Mouse (Mus musculus): ENCODE results near the gene Trpc7. TPM values are rescaled to one million over a fixed set of nuclear protein-coding genes. Genes with fewer than 3 reads are reported as not detected.

Trpc7 gene
- polyA plus RNA-seq, 1 experiment: 0.27 TPM

GRCm38 (mm10) chr13:56794441-56794840 is 101.4 kb downstream of the Trpc7 start:
- Histone ChIP-seq H3K27ac (ENCODE audit: insufficient read depth, low read depth, low read length) (no peak overlapping the region), H3K4me3 (ENCODE audit: low read depth, low read length) (no peak overlapping the region), H3K36me3 (ENCODE audit: control insufficient read depth, insufficient read depth, low read length) (no peaks in the 10 kb centered on the region), H3K27me3 (ENCODE audit: control insufficient read depth, insufficient read depth, low read length) (no peaks in the 10 kb centered on the region), H3K4me1 (ENCODE audit: control insufficient read depth, insufficient read depth, insufficient read length, low read length) (no peaks in the 10 kb centered on the region)
- WGBS: 51% methylated on average over 7 of the region's 7 CpGs
- no peak for TF ChIP-seq CTCF (IDR thresholded peaks at IDR 0.05; ENCODE audit: extremely low read depth, insufficient read length, insufficient replicate concordance, low read depth, low read length)
- no peak for TF ChIP-seq POLR2A (IDR thresholded peaks at IDR 0.05; ENCODE audit: low read depth, low read length)

GRCm38 (mm10) chr13:56792844-56793243 is 102.9 kb downstream of the Trpc7 start:
- Histone ChIP-seq H3K4me1 (ENCODE audit: control insufficient read depth, insufficient read depth, insufficient read length, low read length) (no peaks in the 10 kb centered on the region), H3K4me3 (ENCODE audit: low read depth, low read length) (no peak overlapping the region), H3K27me3 (ENCODE audit: control insufficient read depth, insufficient read depth, low read length) (no peaks in the 10 kb centered on the region), H3K27ac (ENCODE audit: insufficient read depth, low read depth, low read length) (no peak overlapping the region), H3K36me3 (ENCODE audit: control insufficient read depth, insufficient read depth, low read length) (no peaks in the 10 kb centered on the region)
- TF ChIP-seq POLR2A (IDR thresholded peaks at IDR 0.05; ENCODE audit: low read depth, low read length) (no peak), CTCF (IDR thresholded peaks at IDR 0.05; ENCODE audit: extremely low read depth, insufficient read length, insufficient replicate concordance, low read depth, low read length) (no peak)
- 54% methylated on average over 3 of the region's 3 CpGs for WGBS

- Histone ChIP-seq H3K4me3 (ENCODE audit: low read depth, low read length) (no peak overlapping the region), H3K27ac (ENCODE audit: insufficient read depth, low read depth, low read length) (no peak overlapping the region), H3K27me3 (ENCODE audit: control insufficient read depth, insufficient read depth, low read length) (no peaks in the 10 kb centered on the region), H3K36me3 (ENCODE audit: control insufficient read depth, insufficient read depth, low read length) (no peaks in the 10 kb centered on the region), H3K4me1 (ENCODE audit: control insufficient read depth, insufficient read depth, insufficient read length, low read length) (no peaks in the 10 kb centered on the region)
- TF ChIP-seq CTCF (IDR thresholded peaks at IDR 0.05; ENCODE audit: extremely low read depth, insufficient read length, insufficient replicate concordance, low read depth, low read length) (no peak), POLR2A (IDR thresholded peaks at IDR 0.05; ENCODE audit: low read depth, low read length) (no peak)
- 88% methylated on average over 3 of the region's 3 CpGs for WGBS
Measured at GRCm38 (mm10) chr13:56790683-56791082, 105.1 kb downstream of the Trpc7 start.

- whole genome bisulfite sequencing: 74% methylated on average over 1 of the region's 1 CpGs
- H3K36me3 ChIP-seq (ENCODE audit: control insufficient read depth, insufficient read depth, low read length): no peaks in the 10 kb centered on the region
- no peaks in the 10 kb centered on the region for H3K27me3 ChIP-seq (ENCODE audit: control insufficient read depth, insufficient read depth, low read length)
- TF ChIP-seq CTCF (IDR thresholded peaks at IDR 0.05; ENCODE audit: extremely low read depth, insufficient read length, insufficient replicate concordance, low read depth, low read length): no peak
- no peak for TF ChIP-seq POLR2A (IDR thresholded peaks at IDR 0.05; ENCODE audit: low read depth, low read length)
- H3K4me1 ChIP-seq (ENCODE audit: control insufficient read depth, insufficient read depth, insufficient read length, low read length): no peaks in the 10 kb centered on the region
- H3K4me3 ChIP-seq (ENCODE audit: low read depth, low read length): no peak overlapping the region
- H3K27ac ChIP-seq (ENCODE audit: insufficient read depth, low read depth, low read length): no peak overlapping the region
Measured at GRCm38 (mm10) chr13:56782621-56783020, 113.2 kb downstream of the Trpc7 start.

- no peak overlapping the region for H3K27ac ChIP-seq (ENCODE audit: insufficient read depth, low read depth, low read length)
- no peak for TF ChIP-seq CTCF (IDR thresholded peaks at IDR 0.05; ENCODE audit: extremely low read depth, insufficient read length, insufficient replicate concordance, low read depth, low read length)
- TF ChIP-seq POLR2A (IDR thresholded peaks at IDR 0.05; ENCODE audit: low read depth, low read length): no peak
- H3K36me3 ChIP-seq (ENCODE audit: control insufficient read depth, insufficient read depth, low read length): no peaks in the 10 kb centered on the region
- H3K27me3 ChIP-seq (ENCODE audit: control insufficient read depth, insufficient read depth, low read length): no peaks in the 10 kb centered on the region
- WGBS: 90% methylated on average over 3 of the region's 3 CpGs
- H3K4me1 ChIP-seq (ENCODE audit: control insufficient read depth, insufficient read depth, insufficient read length, low read length): no peaks in the 10 kb centered on the region
- H3K4me3 ChIP-seq (ENCODE audit: low read depth, low read length): no peak overlapping the region
Measured at GRCm38 (mm10) chr13:56781697-56782096, 114.1 kb downstream of the Trpc7 start.

- Histone ChIP-seq H3K27ac (ENCODE audit: insufficient read depth, low read depth, low read length) (no peak overlapping the region), H3K36me3 (ENCODE audit: control insufficient read depth, insufficient read depth, low read length) (no peaks in the 10 kb centered on the region), H3K4me1 (ENCODE audit: control insufficient read depth, insufficient read depth, insufficient read length, low read length) (no peaks in the 10 kb centered on the region), H3K27me3 (ENCODE audit: control insufficient read depth, insufficient read depth, low read length) (no peaks in the 10 kb centered on the region), H3K4me3 (ENCODE audit: low read depth, low read length) (no peak overlapping the region)
- TF ChIP-seq CTCF (IDR thresholded peaks at IDR 0.05; ENCODE audit: extremely low read depth, insufficient read length, insufficient replicate concordance, low read depth, low read length) (no peak), POLR2A (IDR thresholded peaks at IDR 0.05; ENCODE audit: low read depth, low read length) (no peak)
- 67% methylated on average over 13 of the region's 13 CpGs for WGBS
Measured at GRCm38 (mm10) chr13:56780746-56781469, 114.9 kb downstream of the Trpc7 start.

- Histone ChIP-seq H3K27me3 (ENCODE audit: control insufficient read depth, insufficient read depth, low read length) (no peaks in the 10 kb centered on the region; the same call in 1 of the 2 replicates), H3K36me3 (ENCODE audit: control insufficient read depth, insufficient read depth, low read length) (no peaks in the 10 kb centered on the region), H3K4me3 (ENCODE audit: low read depth, low read length) (no peak overlapping the region), H3K4me1 (ENCODE audit: control insufficient read depth, insufficient read depth, insufficient read length, low read length) (peaks cover 3% of the 10 kb centered on the region; the same call in 1 of the 2 replicates), H3K27ac (ENCODE audit: insufficient read depth, low read depth, low read length) (no peak overlapping the region)
- TF ChIP-seq POLR2A (IDR thresholded peaks at IDR 0.05; ENCODE audit: low read depth, low read length) (no peak), CTCF (IDR thresholded peaks at IDR 0.05; ENCODE audit: extremely low read depth, insufficient read length, insufficient replicate concordance, low read depth, low read length) (no peak)
- 22% methylated on average over 5 of the region's 5 CpGs for WGBS
Measured at GRCm38 (mm10) chr13:56774304-56774703, 121.5 kb downstream of the Trpc7 start.
